Mouse (Mus musculus): ENCODE measurements around the gene Bcas2. TPM values are rescaled to one million over a fixed set of nuclear protein-coding genes. Genes with fewer than 3 reads are reported as not detected.

Bcas2 gene
- 243 and 253 TPM in 2 replicates for polyA plus RNA-seq (2015; fragmentation: Nextera tagmentation; extraction: Ambion mirVana)

DNA sequence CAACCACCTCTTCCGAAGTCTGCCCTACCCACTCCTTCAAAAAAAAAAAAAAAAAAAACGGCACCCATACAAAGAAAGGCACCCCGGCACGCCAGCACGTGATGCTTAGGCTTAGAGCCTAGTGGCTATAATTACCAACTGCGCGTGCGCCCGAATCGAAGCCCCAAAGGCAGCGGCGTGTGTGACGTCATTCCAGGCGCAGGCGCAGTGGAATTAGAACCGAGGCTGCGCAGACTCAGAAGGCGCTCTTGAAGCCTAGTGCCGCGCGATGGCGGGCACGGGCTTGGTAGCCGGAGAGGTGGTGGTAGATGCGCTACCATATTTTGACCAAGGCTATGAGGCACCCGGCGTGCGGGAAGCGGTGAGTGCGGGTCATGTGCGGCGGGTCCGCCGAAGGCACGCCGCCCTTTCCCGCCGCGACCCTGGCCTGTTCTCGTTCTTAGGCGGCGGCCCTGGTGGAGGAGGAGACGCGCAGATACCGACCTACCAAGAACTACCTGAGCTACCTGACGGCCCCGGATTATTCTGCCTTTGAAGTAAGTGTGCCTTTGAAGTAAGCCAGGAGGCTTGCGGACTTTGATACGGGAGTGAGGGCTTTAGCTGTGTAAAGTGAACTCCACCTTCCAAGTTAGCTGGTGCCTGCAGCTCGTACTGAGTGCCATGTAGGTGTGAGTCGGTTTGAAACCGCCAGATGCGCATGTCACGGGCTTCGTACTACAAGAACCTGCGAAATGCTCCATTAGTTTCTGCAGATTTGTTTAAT lies at the start of gene Bcas2:
TSS of gene Bcas2 (plus strand) at position 151 of the 763 bp plus-strand sequence.
- peak within 1 kb of the TSS; percentile 96 for H3K4me2 ChIP-seq (ENCODE audit: low read length)
- peak within 1 kb of the TSS; percentile 79 for H3K9ac ChIP-seq (ENCODE audit: low read depth, low read length)
- WGBS, result under 1% methylated on average over 56 of the region's 56 CpGs
- no peaks in the 10 kb centered on the region for H3K27me3 ChIP-seq (ENCODE audit: control insufficient read depth, insufficient read depth, low read depth, low read length)
- H3K36me3 ChIP-seq (ENCODE audit: control insufficient read depth, insufficient read depth, low read length), result peaks cover 13% of the 10 kb centered on the region
- peaks cover 15% of the 10 kb centered on the region for H3K4me1 ChIP-seq (ENCODE audit: control insufficient read depth, insufficient read depth, low read length)
- H3K27ac ChIP-seq (ENCODE audit: low read length), result peak within 1 kb of the TSS; percentile 84
- ATAC-seq, result peak; percentile 97
- no peaks in the 10 kb centered on the region for H3K9me3 ChIP-seq (replicated peaks; ENCODE audit: control insufficient read depth, low read length, poor library complexity, severe bottlenecking)
- H3K4me3 ChIP-seq (ENCODE audit: low read depth, low read length), result peak within 1 kb of the TSS; percentile 86

DNA sequence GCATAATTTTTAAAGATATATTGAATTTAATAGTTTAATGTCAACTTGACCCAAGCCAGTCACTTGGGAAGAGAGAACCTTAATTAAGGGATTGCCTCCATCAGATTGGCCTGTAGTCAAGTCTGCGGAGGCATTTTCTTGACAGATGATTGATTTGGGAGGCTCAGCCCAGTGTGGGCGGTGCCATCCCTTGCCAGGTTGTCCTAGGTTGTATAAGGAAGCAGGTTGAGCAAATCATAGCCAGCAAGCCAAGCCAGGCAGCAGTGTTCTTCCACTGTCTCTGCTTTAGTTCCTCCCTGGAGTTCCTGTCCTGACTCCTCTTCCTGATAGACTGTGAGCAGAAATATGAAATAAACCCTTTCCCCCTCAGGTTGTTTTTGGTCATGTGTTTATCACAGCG lies 47.8 kb upstream of the Bcas2 start:
- Histone ChIP-seq H3K9ac (ENCODE audit: low read depth, low read length) (no peak overlapping the region), H3K36me3 (ENCODE audit: control insufficient read depth, insufficient read depth, low read length) (no peaks in the 10 kb centered on the region), H3K4me1 (ENCODE audit: control insufficient read depth, insufficient read depth, low read length) (no peaks in the 10 kb centered on the region), H3K4me3 (ENCODE audit: low read depth, low read length) (no peak overlapping the region), H3K27ac (ENCODE audit: low read length) (no peak overlapping the region), H3K27me3 (ENCODE audit: control insufficient read depth, insufficient read depth, low read depth, low read length) (no peaks in the 10 kb centered on the region), H3K4me2 (ENCODE audit: low read length) (no peak overlapping the region), H3K9me3 (replicated peaks; ENCODE audit: control insufficient read depth, low read length, poor library complexity, severe bottlenecking) (no peaks in the 10 kb centered on the region)
- ATAC-seq, result no peak
- 87% methylated on average over 3 of the region's 3 CpGs for WGBS

DNA sequence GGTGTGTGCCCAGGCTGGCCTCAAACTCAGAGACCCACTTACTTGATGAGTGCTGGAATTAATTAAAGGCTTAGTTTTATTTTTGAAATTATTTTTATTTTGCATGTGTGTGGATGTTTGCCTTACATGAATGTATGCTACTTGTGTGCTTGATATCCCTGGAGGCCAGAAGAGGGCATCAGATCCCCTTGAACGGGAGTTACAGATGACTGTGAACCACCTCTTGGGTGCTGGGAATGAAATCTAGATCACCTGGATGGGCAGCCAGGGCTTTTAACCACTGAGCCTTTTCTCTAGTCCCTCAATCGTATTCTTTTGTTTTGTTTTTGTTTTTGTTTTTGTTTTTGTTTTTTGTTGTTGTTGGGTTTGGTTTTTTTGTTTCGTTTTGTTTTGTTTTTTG lies 45.3 kb upstream of the Bcas2 start:
- no peak overlapping the region for H3K9ac ChIP-seq (ENCODE audit: low read depth, low read length)
- no peak overlapping the region for H3K4me2 ChIP-seq (ENCODE audit: low read length)
- 96% methylated on average over 3 of the region's 3 CpGs for WGBS
- no peak overlapping the region for H3K4me3 ChIP-seq (ENCODE audit: low read depth, low read length)
- no peaks in the 10 kb centered on the region for H3K9me3 ChIP-seq (replicated peaks; ENCODE audit: control insufficient read depth, low read length, poor library complexity, severe bottlenecking)
- no peaks in the 10 kb centered on the region for H3K36me3 ChIP-seq (ENCODE audit: control insufficient read depth, insufficient read depth, low read length)
- no peak for ATAC-seq
- H3K27ac ChIP-seq (ENCODE audit: low read length), result no peak overlapping the region
- peaks cover 6% of the 10 kb centered on the region for H3K4me1 ChIP-seq (ENCODE audit: control insufficient read depth, insufficient read depth, low read length)
- H3K27me3 ChIP-seq (ENCODE audit: control insufficient read depth, insufficient read depth, low read depth, low read length), result no peaks in the 10 kb centered on the region

DNA sequence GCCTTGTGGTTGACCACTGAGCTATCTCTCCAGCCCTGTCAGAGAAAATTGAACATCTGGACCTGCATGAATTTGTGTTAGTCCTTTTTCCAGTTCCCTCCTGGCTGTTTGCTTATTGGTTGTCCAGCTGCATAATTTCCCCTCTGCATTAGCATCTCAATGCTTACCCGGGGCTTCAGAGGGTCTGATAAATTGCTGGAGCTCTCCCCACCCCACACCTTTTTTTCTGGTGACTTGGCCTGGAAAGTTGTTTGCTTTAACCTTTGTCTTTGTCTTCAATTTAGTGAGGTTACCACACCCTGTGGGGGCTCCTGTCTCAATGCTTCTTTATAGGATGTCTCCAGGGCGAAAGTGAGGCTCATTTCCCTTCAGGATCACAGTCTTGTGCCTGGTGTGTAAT lies 44.3 kb upstream of the Bcas2 start:
- WGBS, result 11% methylated on average over 2 of the region's 2 CpGs
- Histone ChIP-seq H3K4me3 (ENCODE audit: low read depth, low read length) (no peak overlapping the region), H3K9me3 (replicated peaks; ENCODE audit: control insufficient read depth, low read length, poor library complexity, severe bottlenecking) (no peaks in the 10 kb centered on the region), H3K9ac (ENCODE audit: low read depth, low read length) (no peak overlapping the region), H3K4me2 (ENCODE audit: low read length) (no peak overlapping the region), H3K27me3 (ENCODE audit: control insufficient read depth, insufficient read depth, low read depth, low read length) (no peaks in the 10 kb centered on the region), H3K27ac (ENCODE audit: low read length) (no peak overlapping the region), H3K4me1 (ENCODE audit: control insufficient read depth, insufficient read depth, low read length) (peaks cover 6% of the 10 kb centered on the region), H3K36me3 (ENCODE audit: control insufficient read depth, insufficient read depth, low read length) (no peaks in the 10 kb centered on the region)
- ATAC-seq, result no peak

GRCm38 (mm10) chr3:103127721-103128120 lies 43.7 kb upstream of the Bcas2 start:
- Histone ChIP-seq H3K27me3 (ENCODE audit: control insufficient read depth, insufficient read depth, low read depth, low read length) (no peaks in the 10 kb centered on the region), H3K9ac (ENCODE audit: low read depth, low read length) (no peak overlapping the region), H3K4me3 (ENCODE audit: low read depth, low read length) (no peak overlapping the region), H3K9me3 (replicated peaks; ENCODE audit: control insufficient read depth, low read length, poor library complexity, severe bottlenecking) (no peaks in the 10 kb centered on the region), H3K4me2 (ENCODE audit: low read length) (no peak overlapping the region), H3K4me1 (ENCODE audit: control insufficient read depth, insufficient read depth, low read length) (peaks cover 6% of the 10 kb centered on the region), H3K36me3 (ENCODE audit: control insufficient read depth, insufficient read depth, low read length) (no peaks in the 10 kb centered on the region), H3K27ac (ENCODE audit: low read length) (no peak overlapping the region)
- 77% methylated on average over 5 of the region's 5 CpGs for WGBS
- ATAC-seq, result no peak

GRCm38 (mm10) chr3:103128251-103128650 lies 43.2 kb upstream of the Bcas2 start:
- Histone ChIP-seq H3K4me3 (ENCODE audit: low read depth, low read length) (no peak overlapping the region), H3K4me1 (ENCODE audit: control insufficient read depth, insufficient read depth, low read length) (peaks cover 6% of the 10 kb centered on the region), H3K36me3 (ENCODE audit: control insufficient read depth, insufficient read depth, low read length) (no peaks in the 10 kb centered on the region), H3K9ac (ENCODE audit: low read depth, low read length) (no peak overlapping the region), H3K9me3 (replicated peaks; ENCODE audit: control insufficient read depth, low read length, poor library complexity, severe bottlenecking) (no peaks in the 10 kb centered on the region), H3K27ac (ENCODE audit: low read length) (no peak overlapping the region), H3K27me3 (ENCODE audit: control insufficient read depth, insufficient read depth, low read depth, low read length) (no peaks in the 10 kb centered on the region), H3K4me2 (ENCODE audit: low read length) (no peak overlapping the region)
- ATAC-seq, result no peak
- WGBS, result 31% methylated on average over 4 of the region's 4 CpGs

DNA sequence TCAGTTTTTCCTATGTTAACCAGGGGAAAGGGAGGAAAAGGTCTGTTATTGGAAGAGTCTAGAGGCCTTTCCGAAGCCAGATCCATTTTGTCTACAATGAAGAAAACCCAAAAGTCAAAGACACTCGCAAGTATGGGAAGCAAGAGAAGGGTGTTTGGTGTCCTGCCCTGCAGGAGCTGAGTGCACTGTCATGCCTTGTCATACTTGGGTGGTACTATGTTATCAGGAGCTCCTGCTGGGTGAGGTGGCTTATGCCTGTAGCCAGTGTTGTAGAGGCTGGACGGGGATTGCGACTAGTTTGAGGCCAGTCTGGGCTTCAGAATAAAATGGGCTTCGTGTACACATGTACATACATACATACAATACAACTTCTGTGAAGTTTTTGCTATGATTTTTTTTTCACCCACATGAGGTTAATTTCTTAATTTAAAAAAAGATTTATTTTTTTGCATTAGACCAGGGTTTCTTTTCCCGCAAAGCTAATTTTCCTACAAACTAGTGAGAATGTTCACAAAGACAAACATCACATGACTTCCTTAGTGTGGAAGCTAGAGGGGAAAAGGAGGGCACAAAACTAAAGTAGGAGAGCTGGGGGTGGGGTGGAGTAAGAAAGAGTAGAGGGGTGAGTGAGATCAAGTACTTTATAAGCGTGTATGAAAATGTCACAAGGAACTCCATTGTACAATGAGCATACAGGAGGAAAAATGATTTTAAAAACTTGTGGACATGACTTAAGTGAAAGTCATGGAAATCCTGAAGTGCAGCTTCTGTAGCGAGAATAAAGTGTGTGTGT lies 41.9 kb upstream of the Bcas2 start:
- Histone ChIP-seq H3K9me3 (replicated peaks; ENCODE audit: control insufficient read depth, low read length, poor library complexity, severe bottlenecking) (no peaks in the 10 kb centered on the region), H3K4me2 (ENCODE audit: low read length) (no peak overlapping the region), H3K4me3 (ENCODE audit: low read depth, low read length) (no peak overlapping the region), H3K36me3 (ENCODE audit: control insufficient read depth, insufficient read depth, low read length) (no peaks in the 10 kb centered on the region), H3K4me1 (ENCODE audit: control insufficient read depth, insufficient read depth, low read length) (peaks cover 6% of the 10 kb centered on the region), H3K9ac (ENCODE audit: low read depth, low read length) (no peak overlapping the region), H3K27ac (ENCODE audit: low read length) (no peak overlapping the region), H3K27me3 (ENCODE audit: control insufficient read depth, insufficient read depth, low read depth, low read length) (no peaks in the 10 kb centered on the region)
- WGBS, result 86% methylated on average over 8 of the region's 8 CpGs
- no peak for ATAC-seq

DNA sequence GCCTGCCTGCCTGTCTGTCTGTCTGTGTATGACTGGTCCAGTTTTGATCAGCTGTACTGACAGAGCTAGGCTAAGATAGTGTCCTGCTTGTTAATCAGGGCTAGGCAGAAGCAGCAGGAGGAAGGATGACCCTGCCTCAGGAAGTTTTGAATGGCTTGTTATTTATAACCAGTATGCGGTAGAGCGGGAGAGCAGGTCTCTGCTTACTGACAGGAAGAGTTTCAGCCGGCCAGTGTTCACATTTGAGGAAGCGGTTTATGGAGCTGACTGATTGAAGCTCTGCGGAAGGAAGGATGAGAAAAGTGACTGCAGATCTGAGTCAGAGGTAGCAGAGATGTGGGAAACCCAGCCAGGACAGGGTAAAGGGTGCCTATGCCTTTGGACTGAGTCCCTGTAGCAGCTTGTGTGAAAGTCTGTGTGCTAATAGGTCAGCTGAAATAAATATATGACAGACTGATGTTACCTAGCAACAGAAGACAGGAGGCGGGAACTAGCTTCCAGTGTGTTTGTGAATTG lies 41.2 kb upstream of the Bcas2 start:
- 52% methylated on average over 6 of the region's 6 CpGs for WGBS
- Histone ChIP-seq H3K4me1 (ENCODE audit: control insufficient read depth, insufficient read depth, low read length) (peaks cover 6% of the 10 kb centered on the region), H3K4me3 (ENCODE audit: low read depth, low read length) (no peak overlapping the region), H3K27ac (ENCODE audit: low read length) (peak overlapping the region; percentile 5; the same call in 1 of the 2 replicates), H3K36me3 (ENCODE audit: control insufficient read depth, insufficient read depth, low read length) (no peaks in the 10 kb centered on the region), H3K4me2 (ENCODE audit: low read length) (no peak overlapping the region; the same call in 1 of the 2 replicates), H3K27me3 (ENCODE audit: control insufficient read depth, insufficient read depth, low read depth, low read length) (no peaks in the 10 kb centered on the region), H3K9me3 (replicated peaks; ENCODE audit: control insufficient read depth, low read length, poor library complexity, severe bottlenecking) (no peaks in the 10 kb centered on the region), H3K9ac (ENCODE audit: low read depth, low read length) (no peak overlapping the region)
- peak; percentile 80 for ATAC-seq

DNA sequence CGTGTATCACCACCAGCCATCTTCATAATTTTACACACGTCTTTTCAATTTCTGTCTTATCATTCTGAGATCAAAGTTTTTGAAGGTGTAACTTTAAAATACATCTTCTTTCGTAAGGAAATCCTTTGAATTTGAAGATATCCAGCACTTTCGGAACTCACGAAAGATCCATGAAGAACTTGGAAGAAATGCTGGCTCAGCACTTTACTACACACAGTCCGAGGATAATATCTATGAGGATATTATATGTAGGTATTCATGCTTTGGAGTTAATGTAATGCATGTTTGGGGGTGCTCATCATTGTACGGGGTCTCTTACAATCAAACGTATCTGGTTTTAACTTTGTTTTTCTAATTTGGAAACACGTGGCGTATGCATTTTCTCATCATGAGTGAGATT lies 38.4 kb upstream of the Bcas2 start:
- no peak overlapping the region for H3K4me2 ChIP-seq (ENCODE audit: low read length)
- no peaks in the 10 kb centered on the region for H3K9me3 ChIP-seq (replicated peaks; ENCODE audit: control insufficient read depth, low read length, poor library complexity, severe bottlenecking)
- ATAC-seq, result no peak
- no peaks in the 10 kb centered on the region for H3K27me3 ChIP-seq (ENCODE audit: control insufficient read depth, insufficient read depth, low read depth, low read length)
- H3K4me1 ChIP-seq (ENCODE audit: control insufficient read depth, insufficient read depth, low read length), result peaks cover 6% of the 10 kb centered on the region
- H3K9ac ChIP-seq (ENCODE audit: low read depth, low read length), result no peak overlapping the region
- no peaks in the 10 kb centered on the region for H3K36me3 ChIP-seq (ENCODE audit: control insufficient read depth, insufficient read depth, low read length)
- no peak overlapping the region for H3K27ac ChIP-seq (ENCODE audit: low read length)
- no peak overlapping the region for H3K4me3 ChIP-seq (ENCODE audit: low read depth, low read length)
- 95% methylated on average over 10 of the region's 10 CpGs for WGBS

All from midbrain, embryonic 16.5 days (tissue).